Mouse (Mus musculus): ENCODE measurements around the gene Sp7. TPM values are rescaled to one million over a fixed set of nuclear protein-coding genes. Genes with fewer than 3 reads are reported as not detected.

Sp7 gene
- polyA plus RNA-seq, 1 experiment from 2014 or later, result 2.3 TPM

- Histone ChIP-seq H3K4me1 (ENCODE audit: control insufficient read depth, insufficient read depth, low read length) (peaks cover 14% of the 10 kb centered on the region), H3K27ac (replicated peaks; ENCODE audit: low read depth, low read length) (peak overlapping the region; percentile 36), H3K36me3 (ENCODE audit: control insufficient read depth, insufficient read depth, low read length) (no peaks in the 10 kb centered on the region; the same call in 1 of the 2 replicates), H3K4me2 (ENCODE audit: low read depth, severe bottlenecking) (peak overlapping the region; percentile 88), H3K9ac (ENCODE audit: low read length) (peak overlapping the region; percentile 60), H3K9me3 (ENCODE audit: control insufficient read depth, low read length) (no peaks in the 10 kb centered on the region), H3K27me3 (ENCODE audit: control insufficient read depth, insufficient read depth, low read length) (no peaks in the 10 kb centered on the region), H3K4me3 (ENCODE audit: low read depth, low read length) (peak overlapping the region; percentile 37)
- DNase-seq (ENCODE audit: low spot score) (peak; percentile 95), ATAC-seq (ENCODE audit: insufficient number of reproducible peaks, low FRiP score, low TSS enrichment, low read depth) (peak; percentile 66)
- WGBS, result 0% methylated on average over 7 of the region's 7 CpGs
Observed at GRCm38 (mm10) chr15:102377163-102377543, 10.2 kb upstream of the Sp7 start.

DNA sequence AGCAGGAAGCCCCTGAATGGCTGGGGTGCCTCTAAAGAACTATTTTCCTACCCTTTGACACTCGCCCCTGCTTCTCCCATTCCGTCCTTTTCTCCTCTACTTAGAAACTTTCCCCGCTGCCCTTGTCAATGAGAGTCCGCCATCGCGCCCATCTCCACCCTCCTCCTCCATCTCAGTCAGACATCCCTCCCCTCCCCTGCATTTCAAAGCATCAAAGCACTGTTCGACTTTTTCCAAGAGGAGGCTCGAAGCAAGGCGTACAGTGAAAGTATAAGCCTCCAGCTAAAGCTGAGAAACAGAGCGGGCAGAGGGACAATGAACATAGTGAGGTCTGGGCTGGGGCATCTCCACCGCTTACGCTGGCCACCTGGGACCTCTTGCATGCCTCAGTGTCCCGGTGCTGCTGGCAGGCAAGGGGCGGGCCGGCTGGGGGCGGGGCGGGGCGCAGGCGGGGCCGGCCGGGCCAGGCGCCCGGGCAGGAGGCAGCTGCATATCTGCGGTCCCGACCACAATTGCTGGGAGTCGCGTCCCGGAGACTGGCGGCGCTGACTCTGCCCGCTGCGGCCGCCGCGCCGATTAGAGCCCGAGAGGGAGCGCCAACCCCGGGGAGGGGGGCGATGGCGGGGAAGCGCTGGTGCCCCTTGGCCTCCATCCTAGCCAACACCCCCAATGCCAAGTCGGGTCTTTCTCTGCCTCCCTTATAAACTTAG lies 9.6 kb upstream of the Sp7 start:
- no peaks in the 10 kb centered on the region for H3K9me3 ChIP-seq (ENCODE audit: control insufficient read depth, low read length)
- DNase-seq (ENCODE audit: low spot score) (peak; percentile 80), ATAC-seq (ENCODE audit: insufficient number of reproducible peaks, low FRiP score, low TSS enrichment, low read depth) (peak; percentile 74)
- H3K36me3 ChIP-seq (ENCODE audit: control insufficient read depth, insufficient read depth, low read length), result no peaks in the 10 kb centered on the region; the same call in 1 of the 2 replicates
- H3K9ac ChIP-seq (ENCODE audit: low read length), result peak overlapping the region; percentile 60
- H3K27me3 ChIP-seq (ENCODE audit: control insufficient read depth, insufficient read depth, low read length), result no peaks in the 10 kb centered on the region
- H3K4me3 ChIP-seq (ENCODE audit: low read depth, low read length), result peak overlapping the region; percentile 37
- H3K4me1 ChIP-seq (ENCODE audit: control insufficient read depth, insufficient read depth, low read length), result peaks cover 14% of the 10 kb centered on the region
- WGBS, result under 1% methylated on average over 43 of the region's 43 CpGs
- H3K4me2 ChIP-seq (ENCODE audit: low read depth, severe bottlenecking), result peak overlapping the region; percentile 88
- H3K27ac ChIP-seq (replicated peaks; ENCODE audit: low read depth, low read length), result peak overlapping the region; percentile 36

GRCm38 (mm10) chr15:102370727-102371126 lies 3.7 kb upstream of the Sp7 start:
- Histone ChIP-seq H3K27me3 (ENCODE audit: control insufficient read depth, insufficient read depth, low read length) (no peaks in the 10 kb centered on the region), H3K4me1 (ENCODE audit: control insufficient read depth, insufficient read depth, low read length) (peaks cover 21% of the 10 kb centered on the region), H3K36me3 (ENCODE audit: control insufficient read depth, insufficient read depth, low read length) (no peaks in the 10 kb centered on the region), H3K9me3 (ENCODE audit: control insufficient read depth, low read length) (no peaks in the 10 kb centered on the region), H3K4me3 (ENCODE audit: low read depth, low read length) (no peak overlapping the region), H3K4me2 (ENCODE audit: low read depth, severe bottlenecking) (peak overlapping the region; percentile 46), H3K27ac (replicated peaks; ENCODE audit: low read depth, low read length) (peak overlapping the region; percentile 9; the same call in 1 of the 2 replicates), H3K9ac (ENCODE audit: low read length) (peak overlapping the region; percentile 55)
- WGBS, result 0% methylated on average over 10 of the region's 10 CpGs
- ATAC-seq (ENCODE audit: insufficient number of reproducible peaks, low FRiP score, low TSS enrichment, low read depth) (peak; percentile 81), DNase-seq (ENCODE audit: low spot score) (peak; percentile 80)

GRCm38 (mm10) chr15:102369972-102370371 lies 3.0 kb upstream of the Sp7 start:
- H3K4me1 ChIP-seq (ENCODE audit: control insufficient read depth, insufficient read depth, low read length), result peaks cover 21% of the 10 kb centered on the region
- no peaks in the 10 kb centered on the region for H3K36me3 ChIP-seq (ENCODE audit: control insufficient read depth, insufficient read depth, low read length)
- no peaks in the 10 kb centered on the region for H3K27me3 ChIP-seq (ENCODE audit: control insufficient read depth, insufficient read depth, low read length)
- WGBS, result 14% methylated on average over 13 of the region's 13 CpGs
- no peak overlapping the region for H3K9ac ChIP-seq (ENCODE audit: low read length)
- DNase-seq (ENCODE audit: low spot score) (no peak), ATAC-seq (ENCODE audit: insufficient number of reproducible peaks, low FRiP score, low TSS enrichment, low read depth) (no peak)
- peak overlapping the region; percentile 9; the same call in 1 of the 2 replicates for H3K27ac ChIP-seq (replicated peaks; ENCODE audit: low read depth, low read length)
- no peaks in the 10 kb centered on the region for H3K9me3 ChIP-seq (ENCODE audit: control insufficient read depth, low read length)
- H3K4me3 ChIP-seq (ENCODE audit: low read depth, low read length), result no peak overlapping the region
- H3K4me2 ChIP-seq (ENCODE audit: low read depth, severe bottlenecking), result peak overlapping the region; percentile 46; the same call in 1 of the 2 replicates

GRCm38 (mm10) chr15:102366238-102366637 lies 744 bp downstream of the Sp7 start:
- peak overlapping the region; percentile 36 for H3K4me2 ChIP-seq (ENCODE audit: low read depth, severe bottlenecking)
- peaks cover 29% of the 10 kb centered on the region for H3K4me1 ChIP-seq (ENCODE audit: control insufficient read depth, insufficient read depth, low read length)
- no peaks in the 10 kb centered on the region for H3K36me3 ChIP-seq (ENCODE audit: control insufficient read depth, insufficient read depth, low read length)
- DNase-seq (ENCODE audit: low spot score) (no peak), ATAC-seq (ENCODE audit: insufficient number of reproducible peaks, low FRiP score, low TSS enrichment, low read depth) (no peak)
- no peaks in the 10 kb centered on the region for H3K27me3 ChIP-seq (ENCODE audit: control insufficient read depth, insufficient read depth, low read length)
- no peaks in the 10 kb centered on the region for H3K9me3 ChIP-seq (ENCODE audit: control insufficient read depth, low read length)
- H3K27ac ChIP-seq (replicated peaks; ENCODE audit: low read depth, low read length), result no peak overlapping the region
- no peak overlapping the region for H3K9ac ChIP-seq (ENCODE audit: low read length)
- H3K4me3 ChIP-seq (ENCODE audit: low read depth, low read length), result peak overlapping the region; percentile 21; the same call in 1 of the 2 replicates
- WGBS, result 5% methylated on average over 7 of the region's 7 CpGs

DNA sequence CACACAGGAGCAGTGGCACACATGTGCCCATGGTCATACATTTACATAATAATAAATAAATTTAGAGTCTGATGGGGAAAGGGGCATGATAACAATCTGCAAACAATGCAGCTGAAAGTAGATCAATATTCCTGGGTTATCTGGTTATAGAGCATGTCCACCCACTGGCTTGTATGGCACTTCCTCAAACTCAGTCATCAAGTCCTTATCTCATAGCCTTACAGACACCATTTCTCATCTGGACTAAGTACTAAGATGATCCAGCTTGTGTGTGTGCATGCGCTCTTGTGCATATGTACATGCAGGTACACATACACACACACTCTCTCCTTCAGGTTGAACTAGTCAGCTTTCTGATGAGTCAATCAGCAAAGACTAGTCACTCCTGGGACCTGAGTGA lies 2.3 kb downstream of the Sp7 start:
- H3K36me3 ChIP-seq (ENCODE audit: control insufficient read depth, insufficient read depth, low read length), result no peaks in the 10 kb centered on the region
- WGBS, result 93% methylated on average over 1 of the region's 1 CpGs
- H3K4me2 ChIP-seq (ENCODE audit: low read depth, severe bottlenecking), result no peak overlapping the region
- H3K9ac ChIP-seq (ENCODE audit: low read length), result no peak overlapping the region
- no peak overlapping the region for H3K4me3 ChIP-seq (ENCODE audit: low read depth, low read length)
- H3K4me1 ChIP-seq (ENCODE audit: control insufficient read depth, insufficient read depth, low read length), result peaks cover 15% of the 10 kb centered on the region; the same call in 1 of the 2 replicates
- H3K27ac ChIP-seq (replicated peaks; ENCODE audit: low read depth, low read length), result no peak overlapping the region
- no peak for DNase-seq (ENCODE audit: low spot score)
- H3K27me3 ChIP-seq (ENCODE audit: control insufficient read depth, insufficient read depth, low read length), result no peaks in the 10 kb centered on the region
- ATAC-seq (ENCODE audit: insufficient number of reproducible peaks, low FRiP score, low TSS enrichment, low read depth), result no peak
- H3K9me3 ChIP-seq (ENCODE audit: control insufficient read depth, low read length), result no peaks in the 10 kb centered on the region

DNA sequence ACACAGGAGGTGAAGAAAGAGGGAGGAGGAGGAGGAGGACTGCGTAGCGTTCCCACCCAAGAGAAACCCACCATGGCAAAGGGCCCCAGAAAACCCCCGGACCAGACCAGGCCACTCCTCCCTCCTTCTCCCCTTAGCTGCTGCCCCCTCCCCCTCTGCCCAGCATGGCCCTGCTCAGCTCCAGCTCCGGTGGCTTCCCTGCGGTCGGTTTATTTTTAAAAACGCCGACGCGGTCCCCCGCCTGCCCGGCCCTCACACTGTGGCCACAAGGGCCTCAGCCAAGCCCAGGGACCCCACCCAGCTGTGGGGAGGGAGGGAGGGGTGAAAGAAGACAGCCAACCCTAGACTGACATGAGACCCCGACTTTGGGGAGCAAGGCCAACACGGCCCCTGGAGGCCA lies 4.3 kb downstream of the Sp7 start:
- no peaks in the 10 kb centered on the region; the same call in 1 of the 2 replicates for H3K27me3 ChIP-seq (ENCODE audit: control insufficient read depth, insufficient read depth, low read length)
- H3K9me3 ChIP-seq (ENCODE audit: control insufficient read depth, low read length), result no peaks in the 10 kb centered on the region
- DNase-seq (ENCODE audit: low spot score) (peak; percentile 51), ATAC-seq (ENCODE audit: insufficient number of reproducible peaks, low FRiP score, low TSS enrichment, low read depth) (0 out of 2 replicates have a peak, but pooled peaks have one; percentile 9)
- H3K4me2 ChIP-seq (ENCODE audit: low read depth, severe bottlenecking), result peak overlapping the region; percentile 43
- no peaks in the 10 kb centered on the region for H3K36me3 ChIP-seq (ENCODE audit: control insufficient read depth, insufficient read depth, low read length)
- 10% methylated on average over 14 of the region's 14 CpGs for WGBS
- H3K27ac ChIP-seq (replicated peaks; ENCODE audit: low read depth, low read length), result peak overlapping the region; percentile 18; the same call in 1 of the 2 replicates
- H3K9ac ChIP-seq (ENCODE audit: low read length), result peak overlapping the region; percentile 58
- H3K4me3 ChIP-seq (ENCODE audit: low read depth, low read length), result no peak overlapping the region
- peaks cover 31% of the 10 kb centered on the region for H3K4me1 ChIP-seq (ENCODE audit: control insufficient read depth, insufficient read depth, low read length)

DNA sequence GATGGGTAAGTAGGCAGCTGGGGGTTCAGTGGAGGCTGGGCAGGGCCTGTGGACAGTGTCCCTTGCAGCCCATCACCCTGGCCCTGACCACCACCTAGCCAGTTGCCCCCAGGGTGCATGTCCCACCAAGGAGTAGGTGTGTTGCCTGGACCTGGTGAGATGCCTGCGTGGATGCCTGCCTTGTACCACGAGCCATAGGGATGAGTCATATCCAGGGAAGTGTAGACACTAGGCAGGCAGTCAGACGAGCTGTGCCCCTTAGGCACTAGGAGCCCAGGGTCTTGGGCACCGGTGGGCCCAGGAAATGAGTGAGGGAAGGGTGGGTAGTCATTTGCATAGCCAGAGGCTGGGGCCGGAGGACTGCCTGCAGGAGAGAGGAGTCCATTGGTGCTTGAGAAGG lies 8.1 kb downstream of the Sp7 start:
- Histone ChIP-seq H3K4me2 (ENCODE audit: low read depth, severe bottlenecking) (no peak overlapping the region), H3K4me1 (ENCODE audit: control insufficient read depth, insufficient read depth, low read length) (peaks cover 39% of the 10 kb centered on the region), H3K4me3 (ENCODE audit: low read depth, low read length) (no peak overlapping the region), H3K27ac (replicated peaks; ENCODE audit: low read depth, low read length) (no peak overlapping the region), H3K9ac (ENCODE audit: low read length) (0 out of 2 replicates have a peak overlapping the region, but pooled peaks have one; percentile 18), H3K36me3 (ENCODE audit: control insufficient read depth, insufficient read depth, low read length) (no peaks in the 10 kb centered on the region), H3K9me3 (ENCODE audit: control insufficient read depth, low read length) (no peaks in the 10 kb centered on the region), H3K27me3 (ENCODE audit: control insufficient read depth, insufficient read depth, low read length) (no peaks in the 10 kb centered on the region; the same call in 1 of the 2 replicates)
- ATAC-seq (ENCODE audit: insufficient number of reproducible peaks, low FRiP score, low TSS enrichment, low read depth) (no peak), DNase-seq (ENCODE audit: low spot score) (no peak)
- 35% methylated on average over 5 of the region's 5 CpGs for WGBS
